Mouse (Mus musculus): ENCODE data around the gene Neu2.

GRCm38 (mm10) chr1:87521523-87521922 lies 11.8 kb downstream of the Neu2 start:
- TF ChIP-seq EP300 (optimal IDR thresholded peaks at IDR 0.05): no peak
- TF ChIP-seq CTCF (IDR thresholded peaks at IDR 0.05; ENCODE audit: low read depth): no peak

Data from stomach, postnatal 0 days (tissue).